Mouse (Mus musculus): Measurements from ENCODE around the gene Gm42421. TPM values are rescaled to one million over a fixed set of nuclear protein-coding genes. Genes with fewer than 3 reads are reported as not detected.

Gene Gm42421
- polyA plus RNA-seq, 1 experiment = 0.25 TPM

- Histone ChIP-seq H3K27me3 (ENCODE audit: control insufficient read depth, insufficient read depth, insufficient read length) (no peaks in the 10 kb centered on the region), H3K4me3 (ENCODE audit: insufficient read depth, poor library complexity, severe bottlenecking) (no peak within 1 kb of the TSS), H3K36me3 (ENCODE audit: control insufficient read depth, insufficient read depth) (peaks cover 24% of the 10 kb centered on the region), H3K79me2 (ENCODE audit: control insufficient read depth, insufficient read depth) (no peaks in the 10 kb centered on the region), H3ac (ENCODE audit: control insufficient read depth, insufficient read length, low read depth) (no peak within 1 kb of the TSS), H3K79me3 (ENCODE audit: low read depth) (no peaks in the 10 kb centered on the region)
- TF ChIP-seq CTCF (IDR thresholded peaks at IDR 0.05; ENCODE audit: control insufficient read depth, insufficient read depth, insufficient read length) = no peak
- no peak for TF ChIP-seq MYOG (IDR thresholded peaks at IDR 0.05; ENCODE audit: control insufficient read depth, extremely low read depth, insufficient read length)
- no peak for TF ChIP-seq MYOD1 (IDR thresholded peaks at IDR 0.05; ENCODE audit: control insufficient read depth, insufficient read length, low read depth)
- TF ChIP-seq FOSL1 (IDR thresholded peaks at IDR 0.05; ENCODE audit: insufficient read depth, low read length, poor library complexity, severe bottlenecking) = no peak
- TF ChIP-seq USF1 (IDR thresholded peaks at IDR 0.05; ENCODE audit: low read depth) = no peak
- TF ChIP-seq CEBPB (IDR thresholded peaks at IDR 0.05; ENCODE audit: low read depth) = no peak
- no peak for TF ChIP-seq MAX (IDR thresholded peaks at IDR 0.05)
Measured at GRCm38 (mm10) chr5:143932831-143933230, 4.9 kb downstream of the Gm42421 start, which contains the start of gene Rsph10b. Gene Rsph10b, plus strand, starts transcription at chr5:143933035.

- TF ChIP-seq FOSL1 (IDR thresholded peaks at IDR 0.05; ENCODE audit: insufficient read depth, low read length, poor library complexity, severe bottlenecking) (no peak), CEBPB (IDR thresholded peaks at IDR 0.05; ENCODE audit: low read depth) (no peak), USF1 (IDR thresholded peaks at IDR 0.05; ENCODE audit: low read depth) (no peak), CTCF (IDR thresholded peaks at IDR 0.05; ENCODE audit: control insufficient read depth, insufficient read depth, insufficient read length) (no peak), MYOD1 (IDR thresholded peaks at IDR 0.05; ENCODE audit: control insufficient read depth, insufficient read length, low read depth) (no peak), MYOG (IDR thresholded peaks at IDR 0.05; ENCODE audit: control insufficient read depth, extremely low read depth, insufficient read length) (no peak), MAX (IDR thresholded peaks at IDR 0.05) (no peak)
- Histone ChIP-seq H3K79me2 (ENCODE audit: control insufficient read depth, insufficient read depth) (no peaks in the 10 kb centered on the region), H3ac (ENCODE audit: control insufficient read depth, insufficient read length, low read depth) (no peak overlapping the region), H3K4me3 (ENCODE audit: insufficient read depth, poor library complexity, severe bottlenecking) (no peak overlapping the region), H3K27me3 (ENCODE audit: control insufficient read depth, insufficient read depth, insufficient read length) (no peaks in the 10 kb centered on the region), H3K36me3 (ENCODE audit: control insufficient read depth, insufficient read depth) (peaks cover 24% of the 10 kb centered on the region), H3K79me3 (ENCODE audit: low read depth) (no peaks in the 10 kb centered on the region)
Measured at GRCm38 (mm10) chr5:143933414-143933813, 5.4 kb downstream of the Gm42421 start.

- Histone ChIP-seq H3K79me2 (ENCODE audit: control insufficient read depth, insufficient read depth) (no peaks in the 10 kb centered on the region), H3K79me3 (ENCODE audit: low read depth) (no peaks in the 10 kb centered on the region), H3ac (ENCODE audit: control insufficient read depth, insufficient read length, low read depth) (no peak overlapping the region), H3K27me3 (ENCODE audit: control insufficient read depth, insufficient read depth, insufficient read length) (no peaks in the 10 kb centered on the region), H3K4me3 (ENCODE audit: insufficient read depth, poor library complexity, severe bottlenecking) (no peak overlapping the region), H3K36me3 (ENCODE audit: control insufficient read depth, insufficient read depth) (peaks cover 20% of the 10 kb centered on the region)
- TF ChIP-seq CEBPB (IDR thresholded peaks at IDR 0.05; ENCODE audit: low read depth) (no peak), MYOG (IDR thresholded peaks at IDR 0.05; ENCODE audit: control insufficient read depth, extremely low read depth, insufficient read length) (no peak), MYOD1 (IDR thresholded peaks at IDR 0.05; ENCODE audit: control insufficient read depth, insufficient read length, low read depth) (no peak), MAX (IDR thresholded peaks at IDR 0.05) (no peak), USF1 (IDR thresholded peaks at IDR 0.05; ENCODE audit: low read depth) (no peak), FOSL1 (IDR thresholded peaks at IDR 0.05; ENCODE audit: insufficient read depth, low read length, poor library complexity, severe bottlenecking) (no peak), CTCF (IDR thresholded peaks at IDR 0.05; ENCODE audit: control insufficient read depth, insufficient read depth, insufficient read length) (no peak)
Measured at GRCm38 (mm10) chr5:143933875-143934274, 5.9 kb downstream of the Gm42421 start.

GRCm38 (mm10) chr5:143936156-143936555 is 8.2 kb downstream of the Gm42421 start:
- Histone ChIP-seq H3K4me3 (ENCODE audit: insufficient read depth, poor library complexity, severe bottlenecking) (no peak overlapping the region), H3ac (ENCODE audit: control insufficient read depth, insufficient read length, low read depth) (no peak overlapping the region), H3K79me2 (ENCODE audit: control insufficient read depth, insufficient read depth) (no peaks in the 10 kb centered on the region), H3K79me3 (ENCODE audit: low read depth) (no peaks in the 10 kb centered on the region), H3K36me3 (ENCODE audit: control insufficient read depth, insufficient read depth) (peaks cover 1% of the 10 kb centered on the region), H3K27me3 (ENCODE audit: control insufficient read depth, insufficient read depth, insufficient read length) (no peaks in the 10 kb centered on the region)
- TF ChIP-seq FOSL1 (IDR thresholded peaks at IDR 0.05; ENCODE audit: insufficient read depth, low read length, poor library complexity, severe bottlenecking) (no peak), MYOD1 (IDR thresholded peaks at IDR 0.05; ENCODE audit: control insufficient read depth, insufficient read length, low read depth) (no peak)

GRCm38 (mm10) chr5:143941588-143941987 is 13.6 kb downstream of the Gm42421 start:
- H3ac ChIP-seq (ENCODE audit: control insufficient read depth, insufficient read length, low read depth) = no peak overlapping the region
- no peaks in the 10 kb centered on the region for H3K36me3 ChIP-seq (ENCODE audit: control insufficient read depth, insufficient read depth)
- H3K79me3 ChIP-seq (ENCODE audit: low read depth) = no peaks in the 10 kb centered on the region
- no peak overlapping the region for H3K4me3 ChIP-seq (ENCODE audit: insufficient read depth, poor library complexity, severe bottlenecking)
- no peaks in the 10 kb centered on the region for H3K79me2 ChIP-seq (ENCODE audit: control insufficient read depth, insufficient read depth)
- TF ChIP-seq CTCF (IDR thresholded peaks at IDR 0.05; ENCODE audit: control insufficient read depth, insufficient read depth, insufficient read length) (no peak), CEBPB (IDR thresholded peaks at IDR 0.05; ENCODE audit: low read depth) (no peak), USF1 (IDR thresholded peaks at IDR 0.05; ENCODE audit: low read depth) (no peak), MYOD1 (IDR thresholded peaks at IDR 0.05; ENCODE audit: control insufficient read depth, insufficient read length, low read depth) (no peak), MAX (IDR thresholded peaks at IDR 0.05) (no peak), MYOG (IDR thresholded peaks at IDR 0.05; ENCODE audit: control insufficient read depth, extremely low read depth, insufficient read length) (no peak), FOSL1 (IDR thresholded peaks at IDR 0.05; ENCODE audit: insufficient read depth, low read length, poor library complexity, severe bottlenecking) (no peak)
- H3K27me3 ChIP-seq (ENCODE audit: control insufficient read depth, insufficient read depth, insufficient read length) = peaks cover 24% of the 10 kb centered on the region

Data from C2C12 (cell line).